Mouse (Mus musculus) heart, postnatal 0 days (tissue): ENCODE measurements at regions not wholly inside any gene's neighbourhood (a gene's known extent, or its start where the extent isn't known, plus 50 kb on each side); places are given as distances from the start of the nearest gene placed in this dataset.

Experiments used
- CTCF ChIP-seq: IDR thresholded peaks from 2 replicates; pipeline ENCODE4 v1.5.1; 2016; ENCODE audit warnings: antibody characterized with exemption, control low read depth, low read depth
- EP300 ChIP-seq: IDR thresholded peaks from 2 replicates; pipeline ENCODE4 v1.6.1; 2016; ENCODE audit warnings: antibody characterized with exemption, low read depth

DNA sequence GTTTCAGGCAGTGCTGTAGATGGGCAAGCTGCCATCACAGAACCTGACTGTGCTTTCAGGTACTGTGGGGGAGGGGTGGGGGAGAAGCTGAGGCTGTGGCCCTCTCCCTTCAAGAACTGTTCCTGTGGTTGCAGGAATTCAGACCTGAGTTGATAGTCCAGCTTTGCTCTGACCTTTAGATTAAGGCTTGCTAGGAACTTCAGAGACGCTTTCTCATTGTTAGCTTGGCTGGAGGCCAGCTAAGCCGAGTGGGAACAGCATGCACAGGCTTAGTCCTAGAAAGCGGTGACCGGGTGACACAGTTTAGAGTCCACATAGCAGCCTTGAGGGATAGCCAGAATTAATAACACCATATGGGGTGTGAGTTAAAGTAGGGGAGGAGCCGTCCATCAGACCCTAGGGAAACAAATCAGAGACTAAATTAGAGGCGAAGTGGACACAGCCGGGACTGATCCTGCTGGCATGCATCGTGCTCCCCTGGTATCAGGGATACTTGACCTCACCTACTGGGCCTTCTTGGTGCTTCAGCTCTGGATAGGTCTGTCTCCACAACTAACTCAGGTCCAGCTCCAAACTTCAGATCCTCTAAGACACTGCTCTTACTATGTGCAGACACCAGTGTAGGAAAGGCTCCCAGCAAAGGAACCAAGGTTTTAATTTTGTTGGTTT, 175.7 kb upstream of the Lcorl start:
- no peak for TF ChIP-seq CTCF
- no peak for TF ChIP-seq EP300
